ENCODE assay signal across 11 mouse cellular contexts in the genomic region with DNA sequence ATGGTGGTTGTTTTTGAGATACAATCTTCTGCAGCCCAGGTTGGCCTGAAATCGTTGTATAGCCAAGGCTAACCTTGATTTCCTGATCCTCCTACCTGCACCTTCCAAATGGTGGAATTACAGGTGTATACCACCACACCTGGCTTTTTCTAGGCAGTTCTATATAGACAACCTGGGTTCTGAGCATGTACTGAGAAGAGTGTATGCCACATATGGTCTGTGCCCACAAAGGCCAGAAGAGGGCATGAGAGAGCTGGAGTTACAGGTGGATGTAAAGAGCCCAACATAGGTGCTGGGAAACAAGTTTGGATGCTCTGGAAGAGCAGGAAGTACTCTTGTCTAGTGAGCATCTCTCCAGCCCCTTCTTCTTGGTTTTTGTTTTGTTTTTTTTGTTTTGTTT. TPM values are rescaled to one million over a fixed set of nuclear protein-coding genes. Genes with fewer than 3 reads are reported as not detected.
DNase-seq lines count a peak whose midpoint lies in the region; ATAC-seq and TF ChIP-seq lines count a peak whose summit lies in the region.
"Had no signal": no experiment of that assay in that cellular context is flagged by ENCODE, and none has a peak within 500 bp of the region (broad histone marks: within the 10 kb centered on the region; RNA-seq: fewer than 3 reads in every experiment).

No protein-coding gene starts in this region.

- H3K36me3 ChIP-seq in heart, adult 2 months (ENCODE audit: control insufficient read depth, insufficient read depth, low read length) = no peaks in the 10 kb centered on the region
- H3K36me3 ChIP-seq in heart, embryonic 11.5 days (ENCODE audit: control insufficient read depth, insufficient read depth, low read length) = no peaks in the 10 kb centered on the region
- H3K36me3 ChIP-seq in midbrain, embryonic 16.5 days (ENCODE audit: control insufficient read depth, insufficient read depth, low read length) = no peaks in the 10 kb centered on the region
- H3K36me3 ChIP-seq: heart, embryonic 15.5 days; limb, embryonic 13.5 days; neural tube, embryonic 13.5 days had no signal

- H3K4me2 ChIP-seq in heart, embryonic 11.5 days = no peak overlapping the region
- H3K4me2 ChIP-seq in midbrain, embryonic 16.5 days (ENCODE audit: low read length) = no peak overlapping the region
- H3K4me2 ChIP-seq: heart, embryonic 15.5 days; limb, embryonic 13.5 days; neural tube, embryonic 13.5 days had no signal

- H3K4me1 ChIP-seq in heart, adult 2 months (ENCODE audit: control insufficient read depth, insufficient read depth, low read length) = peaks cover 3% of the 10 kb centered on the region; the same call in 1 of the 2 replicates
- H3K4me1 ChIP-seq in heart, embryonic 11.5 days (ENCODE audit: control insufficient read depth, insufficient read depth, low read length) = peaks cover 10% of the 10 kb centered on the region; the same call in 1 of the 2 replicates
- peaks cover 14% of the 10 kb centered on the region for H3K4me1 ChIP-seq in midbrain, embryonic 16.5 days (ENCODE audit: control insufficient read depth, insufficient read depth, low read length)

- no peak for DNase-seq in heart, adult 2 months
- peak; percentile 40 to 43 for DNase-seq in B cell, adult 2 months
- peak; percentile 51 for DNase-seq in adrenal gland, postnatal 10 days
- peak; percentile 33 for DNase-seq in lung, postnatal 10 days
- DNase-seq in ovary, postnatal 10 days (ENCODE audit: low spot score) = no peak
- DNase-seq in urinary bladder, postnatal 36 days (ENCODE audit: low spot score in 2 of 2) = no peak

- TF ChIP-seq EP300 in heart, adult 2 months (IDR thresholded peaks at IDR 0.05; ENCODE audit: insufficient read depth, low read depth, low read length) = no peak

- no peak overlapping the region for H3K27ac ChIP-seq in heart, adult 2 months
- no peak overlapping the region for H3K27ac ChIP-seq in heart, embryonic 11.5 days (ENCODE audit: low read depth, low read length)
- no peak overlapping the region for H3K27ac ChIP-seq in midbrain, embryonic 16.5 days (ENCODE audit: low read length)
- H3K27ac ChIP-seq: heart, embryonic 15.5 days; limb, embryonic 13.5 days; neural tube, embryonic 13.5 days had no signal

- no peaks in the 10 kb centered on the region for H3K79me2 ChIP-seq in heart, adult 2 months (replicated peaks; ENCODE audit: control insufficient read depth, insufficient read depth, low read length)

- no peak overlapping the region for H3K9ac ChIP-seq in heart, adult 2 months (ENCODE audit: low read depth, low read length)
- H3K9ac ChIP-seq in heart, embryonic 11.5 days (ENCODE audit: low read depth, low read length) = no peak overlapping the region
- H3K9ac ChIP-seq in midbrain, embryonic 16.5 days (ENCODE audit: low read depth, low read length) = no peak overlapping the region
- H3K9ac ChIP-seq: heart, embryonic 15.5 days; limb, embryonic 13.5 days; neural tube, embryonic 13.5 days had no signal

- no peak overlapping the region for H3K4me3 ChIP-seq in heart, adult 2 months
- H3K4me3 ChIP-seq in heart, embryonic 11.5 days (ENCODE audit: low read depth, low read length) = no peak overlapping the region
- no peak overlapping the region for H3K4me3 ChIP-seq in midbrain, embryonic 16.5 days (ENCODE audit: low read depth, low read length)
- H3K4me3 ChIP-seq: heart, embryonic 15.5 days; limb, embryonic 13.5 days; neural tube, embryonic 13.5 days had no signal

- no peak for TF ChIP-seq POLR2A in heart, adult 2 months (IDR thresholded peaks at IDR 0.05; ENCODE audit: insufficient read depth, low read depth, low read length)

- no peaks in the 10 kb centered on the region for H3K27me3 ChIP-seq in heart, adult 2 months (ENCODE audit: control insufficient read depth, insufficient read depth, low read length)
- peaks cover 7% of the 10 kb centered on the region for H3K27me3 ChIP-seq in heart, embryonic 11.5 days (ENCODE audit: control insufficient read depth, insufficient read depth, low read length)
- H3K27me3 ChIP-seq in midbrain, embryonic 16.5 days (ENCODE audit: control insufficient read depth, insufficient read depth, low read depth, low read length) = peaks cover 12% of the 10 kb centered on the region
- H3K27me3 ChIP-seq: heart, embryonic 15.5 days had no signal

- 52% methylated on average over 1 of the region's 1 CpGs for WGBS in heart, adult 2 months
- WGBS in heart, embryonic 11.5 days (ENCODE audit: insufficient replicate concordance) = 30% methylated on average over 1 of the region's 1 CpGs
- 56% methylated on average over 1 of the region's 1 CpGs for WGBS in midbrain, embryonic 16.5 days

- intact Hi-C loops in heart, adult 2 months (cut with DNase I) = loop anchor here (5.0 kb wide), 1 partner anchor 40 kb away; the partner anchor contains the start of gene Nudt17

- TF ChIP-seq CTCF in heart, adult 2 months (IDR thresholded peaks at IDR 0.05) = peak; percentile 58

- ATAC-seq in heart, embryonic 11.5 days (replicated peaks; ENCODE audit: insufficient number of reproducible peaks, low FRiP score, low TSS enrichment) = no peak
- ATAC-seq in midbrain, embryonic 16.5 days = no peak

- no peaks in the 10 kb centered on the region for H3K9me3 ChIP-seq in heart, embryonic 11.5 days (replicated peaks; ENCODE audit: control insufficient read depth, low read length)
- H3K9me3 ChIP-seq in midbrain, embryonic 16.5 days (replicated peaks; ENCODE audit: control insufficient read depth, low read length, poor library complexity, severe bottlenecking) = no peaks in the 10 kb centered on the region
- H3K9me3 ChIP-seq: heart, embryonic 15.5 days; limb, embryonic 13.5 days; neural tube, embryonic 13.5 days had no signal

RNA-seq across cellular contexts. Expression of gene Ankrd35, which starts 2.6 kb away (rescaled TPM):
- 1 to 10 TPM in 1 of 2 experiments, under 1 TPM in 1; 0.80 to 1.2 TPM for total RNA-seq in heart, adult 2 months (2021)
- 1.2 and 1.5 TPM in 2 replicates for polyA plus RNA-seq in heart, adult 2 months (2012; rRNA removed)
- polyA plus RNA-seq in heart, embryonic 11.5 days (2014; fragmentation: Nextera tagmentation; extraction: Ambion mirVana) = 0.15 and 0.33 TPM in 2 replicates
- 1 to 10 TPM; 1.5 to 1.9 TPM for total RNA-seq in adrenal gland, postnatal 10 days (2021)
- polyA plus RNA-seq in midbrain, embryonic 16.5 days (2015; fragmentation: Nextera tagmentation; extraction: Ambion mirVana) = 2.9 and 3.2 TPM in 2 replicates

RNA-seq across cellular contexts. Expression of gene Itga10, which starts 21.9 kb away (rescaled TPM):
- under 1 TPM; 0.70 to 0.91 TPM for total RNA-seq in heart, adult 2 months (2021)
- 1.5 and 2.9 TPM in 2 replicates for polyA plus RNA-seq in heart, adult 2 months (2012; rRNA removed)
- polyA plus RNA-seq in heart, embryonic 11.5 days (2014; fragmentation: Nextera tagmentation; extraction: Ambion mirVana) = 0.54 and 0.83 TPM in 2 replicates
- total RNA-seq in adrenal gland, postnatal 10 days (2021) = 1 to 10 TPM; 1.8 to 2.0 TPM
- 1.1 and 1.2 TPM in 2 replicates for polyA plus RNA-seq in midbrain, embryonic 16.5 days (2015; fragmentation: Nextera tagmentation; extraction: Ambion mirVana)

RNA-seq across cellular contexts. Expression of gene Pias3, which starts 28.9 kb away (rescaled TPM):
- 10 to 100 TPM; 10.3 to 11.7 TPM for total RNA-seq in heart, adult 2 months (2021)
- polyA plus RNA-seq in heart, adult 2 months (2012; rRNA removed) = 20.6 and 20.7 TPM in 2 replicates
- 26.9 and 30.2 TPM in 2 replicates for polyA plus RNA-seq in heart, embryonic 11.5 days (2014; fragmentation: Nextera tagmentation; extraction: Ambion mirVana)
- total RNA-seq in adrenal gland, postnatal 10 days (2021) = 10 to 100 TPM; 22.0 to 32.0 TPM
- polyA plus RNA-seq in midbrain, embryonic 16.5 days (2015; fragmentation: Nextera tagmentation; extraction: Ambion mirVana) = 38.7 and 41.6 TPM in 2 replicates

RNA-seq across cellular contexts. Expression of gene Gm42957, which starts 32.0 kb away (rescaled TPM):
- total RNA-seq in heart, adult 2 months (2021) = under 1 TPM in 1 of 2 experiments, not detected in 1; 0.30 TPM
- polyA plus RNA-seq in heart, adult 2 months (2012; rRNA removed) = 0.04 and 0.15 TPM in 2 replicates
- not detected in 2 replicates for polyA plus RNA-seq in heart, embryonic 11.5 days (2014; fragmentation: Nextera tagmentation; extraction: Ambion mirVana)
- total RNA-seq in adrenal gland, postnatal 10 days (2021) = under 1 TPM; 0.24 to 0.33 TPM
- 0.07 and 0.24 TPM in 2 replicates for polyA plus RNA-seq in midbrain, embryonic 16.5 days (2015; fragmentation: Nextera tagmentation; extraction: Ambion mirVana)

RNA-seq across cellular contexts. Expression of gene Pex11b, which starts 32.1 kb away (rescaled TPM):
- total RNA-seq in heart, adult 2 months (2021) = 10 to 100 TPM; 32.2 to 36.4 TPM
- polyA plus RNA-seq in heart, adult 2 months (2012; rRNA removed) = 41.3 and 65.8 TPM in 2 replicates
- polyA plus RNA-seq in heart, embryonic 11.5 days (2014; fragmentation: Nextera tagmentation; extraction: Ambion mirVana) = 37.4 and 37.7 TPM in 2 replicates
- 10 to 100 TPM; 46.7 to 48.4 TPM for total RNA-seq in adrenal gland, postnatal 10 days (2021)
- 60.5 and 67.0 TPM in 2 replicates for polyA plus RNA-seq in midbrain, embryonic 16.5 days (2015; fragmentation: Nextera tagmentation; extraction: Ambion mirVana)

Comparison
In these comparisons a context has a peak if more than half of its experiments do, and no peak if none do; other contexts are left out.
1. DNase-seq: peak in B cell, adult 2 months (2 of 2), adrenal gland, postnatal 10 days (single experiment) and lung, postnatal 10 days (single experiment); none in heart, adult 2 months (0 of 2), ovary, postnatal 10 days (single experiment) and urinary bladder, postnatal 36 days (0 of 2).